Mouse (Mus musculus): Measurements from ENCODE around the gene Ctnnbip1. TPM values are rescaled to one million over a fixed set of nuclear protein-coding genes. Genes with fewer than 3 reads are reported as not detected.

The Ctnnbip1 gene
- polyA plus RNA-seq, 1 experiment = 57.8 TPM

DNA sequence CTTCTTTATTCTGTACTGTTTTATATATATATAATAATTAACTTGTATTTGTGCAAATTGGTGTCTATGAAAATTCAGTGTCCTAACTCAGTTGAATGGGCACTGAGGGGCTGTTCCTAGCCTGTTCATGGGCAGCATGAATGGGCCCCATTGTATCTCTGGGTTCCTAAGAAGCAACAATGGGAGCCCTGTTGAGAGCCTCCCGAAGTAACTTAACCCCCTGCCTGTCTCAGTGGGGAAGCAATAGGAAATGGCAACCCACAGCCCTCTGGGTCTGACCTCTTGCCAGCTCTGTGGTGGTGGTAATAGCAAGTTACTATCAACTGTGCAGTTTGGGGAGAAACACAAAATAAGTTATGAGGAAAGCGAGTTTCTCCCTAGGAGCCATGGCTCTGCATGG is 21.4 kb upstream of the Ctnnbip1 start:
- Histone ChIP-seq H3K79me2 (ENCODE audit: control insufficient read depth, insufficient read depth) (no peaks in the 10 kb centered on the region), H3K4me3 (ENCODE audit: insufficient read depth, poor library complexity, severe bottlenecking) (no peak overlapping the region), H3K36me3 (ENCODE audit: control insufficient read depth, insufficient read depth) (peaks cover 60% of the 10 kb centered on the region), H3ac (ENCODE audit: control insufficient read depth, insufficient read length, low read depth) (no peak overlapping the region), H3K27me3 (ENCODE audit: control insufficient read depth, insufficient read depth, insufficient read length) (no peaks in the 10 kb centered on the region), H3K79me3 (ENCODE audit: low read depth) (no peaks in the 10 kb centered on the region)
- TF ChIP-seq MYOD1 (IDR thresholded peaks at IDR 0.05; ENCODE audit: control insufficient read depth, insufficient read length, low read depth) = no peak

DNA sequence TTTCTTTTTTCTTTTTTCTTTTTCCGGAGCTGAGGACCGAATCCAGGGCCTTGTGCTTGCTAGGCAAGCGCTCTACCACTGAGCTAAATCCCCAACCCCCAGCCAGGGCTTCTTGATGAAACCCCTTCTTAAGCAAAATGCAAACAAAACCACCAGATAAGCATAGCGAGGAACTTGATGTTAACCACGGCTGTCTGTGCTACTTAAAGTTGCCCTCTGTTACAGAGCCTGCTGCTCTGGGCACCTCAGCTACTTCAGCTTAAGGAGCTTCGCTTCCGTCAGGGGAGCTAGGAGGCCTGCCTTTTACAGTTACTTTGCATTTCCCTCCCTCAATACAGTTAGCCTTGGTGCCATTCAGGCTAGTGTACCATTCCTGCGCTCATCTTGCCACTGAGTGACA is 19.1 kb upstream of the Ctnnbip1 start:
- no peaks in the 10 kb centered on the region for H3K79me2 ChIP-seq (ENCODE audit: control insufficient read depth, insufficient read depth)
- TF ChIP-seq CTCF (IDR thresholded peaks at IDR 0.05; ENCODE audit: control insufficient read depth, insufficient read depth, insufficient read length) (no peak), MYOD1 (IDR thresholded peaks at IDR 0.05; ENCODE audit: control insufficient read depth, insufficient read length, low read depth) (no peak), USF1 (IDR thresholded peaks at IDR 0.05; ENCODE audit: low read depth) (no peak)
- H3K36me3 ChIP-seq (ENCODE audit: control insufficient read depth, insufficient read depth) = peaks cover 50% of the 10 kb centered on the region
- H3K27me3 ChIP-seq (ENCODE audit: control insufficient read depth, insufficient read depth, insufficient read length) = no peaks in the 10 kb centered on the region
- H3ac ChIP-seq (ENCODE audit: control insufficient read depth, insufficient read length, low read depth) = no peak overlapping the region
- no peak overlapping the region for H3K4me3 ChIP-seq (ENCODE audit: insufficient read depth, poor library complexity, severe bottlenecking)
- no peaks in the 10 kb centered on the region for H3K79me3 ChIP-seq (ENCODE audit: low read depth)

DNA sequence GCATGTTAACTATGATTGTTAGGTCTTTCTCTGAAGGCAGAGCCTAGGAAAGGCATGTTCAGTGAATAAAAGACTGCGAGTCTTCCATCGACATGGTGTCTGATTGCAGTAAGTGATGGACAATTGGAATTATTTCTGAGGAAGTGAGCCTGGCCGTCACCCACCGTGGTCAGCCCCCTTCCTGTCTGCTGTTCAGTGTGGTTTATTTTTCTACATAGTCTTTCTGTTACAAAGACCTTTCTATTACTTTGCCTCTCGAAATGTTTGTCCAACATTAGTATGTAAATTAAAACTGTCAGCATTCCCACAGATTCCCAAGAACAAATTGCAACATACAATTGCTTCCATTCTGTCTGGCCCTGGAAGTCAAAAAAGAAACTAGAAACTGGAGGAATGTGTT is 18.2 kb upstream of the Ctnnbip1 start:
- Histone ChIP-seq H3K27me3 (ENCODE audit: control insufficient read depth, insufficient read depth, insufficient read length) (no peaks in the 10 kb centered on the region), H3K79me2 (ENCODE audit: control insufficient read depth, insufficient read depth) (no peaks in the 10 kb centered on the region), H3K79me3 (ENCODE audit: low read depth) (no peaks in the 10 kb centered on the region), H3K36me3 (ENCODE audit: control insufficient read depth, insufficient read depth) (peaks cover 42% of the 10 kb centered on the region), H3ac (ENCODE audit: control insufficient read depth, insufficient read length, low read depth) (no peak overlapping the region), H3K4me3 (ENCODE audit: insufficient read depth, poor library complexity, severe bottlenecking) (no peak overlapping the region)
- no peak for TF ChIP-seq USF1 (IDR thresholded peaks at IDR 0.05; ENCODE audit: low read depth)
- TF ChIP-seq MYOD1 (IDR thresholded peaks at IDR 0.05; ENCODE audit: control insufficient read depth, insufficient read length, low read depth) = no peak
- TF ChIP-seq MAX (IDR thresholded peaks at IDR 0.05) = no peak
- TF ChIP-seq FOSL1 (IDR thresholded peaks at IDR 0.05; ENCODE audit: insufficient read depth, low read length, poor library complexity, severe bottlenecking) = no peak
- TF ChIP-seq CEBPB (IDR thresholded peaks at IDR 0.05; ENCODE audit: low read depth) = no peak
- no peak for TF ChIP-seq CTCF (IDR thresholded peaks at IDR 0.05; ENCODE audit: control insufficient read depth, insufficient read depth, insufficient read length)
- no peak for TF ChIP-seq MYOG (IDR thresholded peaks at IDR 0.05; ENCODE audit: control insufficient read depth, extremely low read depth, insufficient read length)

DNA sequence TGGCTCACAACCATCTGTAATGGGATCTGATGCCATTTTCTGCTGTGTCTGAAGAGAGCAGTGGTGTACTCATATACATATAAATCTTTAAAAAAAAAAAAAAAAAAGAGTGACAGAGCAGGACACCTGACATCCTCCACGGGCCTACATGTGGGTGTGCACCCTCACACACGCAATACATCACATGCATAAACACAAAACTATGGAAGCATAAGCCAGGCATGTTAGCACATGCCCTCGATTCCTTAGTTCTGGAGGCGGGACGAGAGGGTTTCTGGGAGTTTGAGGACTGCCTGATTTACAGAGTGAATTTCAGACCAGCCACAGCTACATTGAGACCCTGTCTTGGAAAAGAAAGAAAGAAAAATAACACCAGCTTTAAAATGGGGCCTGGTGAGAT is 13.7 kb upstream of the Ctnnbip1 start:
- H3K36me3 ChIP-seq (ENCODE audit: control insufficient read depth, insufficient read depth) = peaks cover 12% of the 10 kb centered on the region
- H3K27me3 ChIP-seq (ENCODE audit: control insufficient read depth, insufficient read depth, insufficient read length) = no peaks in the 10 kb centered on the region
- H3K79me2 ChIP-seq (ENCODE audit: control insufficient read depth, insufficient read depth) = no peaks in the 10 kb centered on the region
- TF ChIP-seq CEBPB (IDR thresholded peaks at IDR 0.05; ENCODE audit: low read depth) (no peak), MAX (IDR thresholded peaks at IDR 0.05) (no peak), FOSL1 (IDR thresholded peaks at IDR 0.05; ENCODE audit: insufficient read depth, low read length, poor library complexity, severe bottlenecking) (no peak), CTCF (IDR thresholded peaks at IDR 0.05; ENCODE audit: control insufficient read depth, insufficient read depth, insufficient read length) (no peak), MYOD1 (IDR thresholded peaks at IDR 0.05; ENCODE audit: control insufficient read depth, insufficient read length, low read depth) (no peak), USF1 (IDR thresholded peaks at IDR 0.05; ENCODE audit: low read depth) (no peak), MYOG (IDR thresholded peaks at IDR 0.05; ENCODE audit: control insufficient read depth, extremely low read depth, insufficient read length) (no peak)
- no peak overlapping the region for H3ac ChIP-seq (ENCODE audit: control insufficient read depth, insufficient read length, low read depth)
- H3K4me3 ChIP-seq (ENCODE audit: insufficient read depth, poor library complexity, severe bottlenecking) = no peak overlapping the region
- no peaks in the 10 kb centered on the region for H3K79me3 ChIP-seq (ENCODE audit: low read depth)

DNA sequence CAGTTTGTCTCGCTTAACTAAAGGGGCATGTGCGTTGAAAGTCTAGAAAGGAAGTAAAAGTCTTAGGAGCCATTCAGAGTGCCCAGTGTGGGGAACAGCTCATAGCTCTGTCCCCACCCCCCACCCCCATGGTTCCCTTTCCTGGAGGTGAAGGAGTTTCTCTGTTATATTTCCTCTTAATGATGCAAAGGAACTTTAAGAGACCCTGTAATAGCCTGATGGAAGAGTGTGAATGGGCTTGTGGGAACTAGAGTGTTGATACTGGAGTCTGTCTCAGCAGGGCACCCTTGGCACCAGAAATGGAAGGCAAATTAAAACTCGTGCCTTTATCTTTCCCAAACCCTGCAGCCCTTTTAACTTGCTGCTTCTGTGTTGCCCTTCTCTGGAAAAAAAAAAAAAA is 13.2 kb upstream of the Ctnnbip1 start:
- no peak for TF ChIP-seq MAX (IDR thresholded peaks at IDR 0.05)
- TF ChIP-seq USF1 (IDR thresholded peaks at IDR 0.05; ENCODE audit: low read depth) = no peak
- TF ChIP-seq CEBPB (IDR thresholded peaks at IDR 0.05; ENCODE audit: low read depth) = no peak
- no peak for TF ChIP-seq MYOD1 (IDR thresholded peaks at IDR 0.05; ENCODE audit: control insufficient read depth, insufficient read length, low read depth)
- TF ChIP-seq MYOG (IDR thresholded peaks at IDR 0.05; ENCODE audit: control insufficient read depth, extremely low read depth, insufficient read length) = no peak
- no peak for TF ChIP-seq FOSL1 (IDR thresholded peaks at IDR 0.05; ENCODE audit: insufficient read depth, low read length, poor library complexity, severe bottlenecking)
- peaks cover 8% of the 10 kb centered on the region for H3K36me3 ChIP-seq (ENCODE audit: control insufficient read depth, insufficient read depth)
- no peaks in the 10 kb centered on the region for H3K27me3 ChIP-seq (ENCODE audit: control insufficient read depth, insufficient read depth, insufficient read length)
- H3K4me3 ChIP-seq (ENCODE audit: insufficient read depth, poor library complexity, severe bottlenecking) = no peak overlapping the region
- H3ac ChIP-seq (ENCODE audit: control insufficient read depth, insufficient read length, low read depth) = no peak overlapping the region
- no peaks in the 10 kb centered on the region for H3K79me3 ChIP-seq (ENCODE audit: low read depth)
- H3K79me2 ChIP-seq (ENCODE audit: control insufficient read depth, insufficient read depth) = no peaks in the 10 kb centered on the region

DNA sequence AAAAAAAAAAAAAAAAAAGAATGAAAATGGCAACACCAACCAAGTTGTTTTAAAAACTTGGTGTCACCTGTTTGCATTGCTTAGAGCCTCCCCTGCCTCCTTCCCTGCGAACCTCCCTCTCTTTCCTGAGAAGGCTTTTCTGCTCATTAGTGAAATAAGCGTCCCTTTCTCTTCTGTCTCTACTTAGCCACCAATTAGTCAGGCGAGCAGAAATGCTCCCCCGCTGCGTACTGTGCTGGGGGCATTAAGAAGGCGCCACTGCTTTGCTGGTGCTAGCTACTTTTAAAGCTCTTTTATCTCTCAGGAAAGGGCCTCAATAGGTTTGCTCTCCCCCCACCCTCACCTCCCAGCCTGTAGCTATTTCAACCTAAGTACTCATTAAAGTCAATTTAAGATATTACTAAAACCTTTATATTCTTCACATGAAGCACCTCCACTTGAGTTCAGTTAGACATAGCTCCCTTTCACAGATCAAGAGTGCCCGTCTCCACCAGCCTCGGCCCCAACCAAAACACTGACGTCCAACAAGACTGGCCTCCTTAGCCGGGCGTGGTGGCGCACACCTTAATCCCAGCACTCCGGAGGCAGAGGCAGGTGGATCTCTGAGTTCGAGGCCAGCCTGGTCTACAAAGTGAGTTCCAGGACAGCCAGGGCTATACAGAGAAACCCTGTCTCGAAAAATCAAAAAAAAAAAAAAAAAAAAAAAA is 12.6 kb upstream of the Ctnnbip1 start:
- H3ac ChIP-seq (ENCODE audit: control insufficient read depth, insufficient read length, low read depth) = no peak overlapping the region
- TF ChIP-seq MAX (IDR thresholded peaks at IDR 0.05) (no peak), USF1 (IDR thresholded peaks at IDR 0.05; ENCODE audit: low read depth) (no peak), FOSL1 (IDR thresholded peaks at IDR 0.05; ENCODE audit: insufficient read depth, low read length, poor library complexity, severe bottlenecking) (no peak), CEBPB (IDR thresholded peaks at IDR 0.05; ENCODE audit: low read depth) (no peak), CTCF (IDR thresholded peaks at IDR 0.05; ENCODE audit: control insufficient read depth, insufficient read depth, insufficient read length) (no peak), MYOD1 (IDR thresholded peaks at IDR 0.05; ENCODE audit: control insufficient read depth, insufficient read length, low read depth) (no peak), MYOG (IDR thresholded peaks at IDR 0.05; ENCODE audit: control insufficient read depth, extremely low read depth, insufficient read length) (no peak)
- H3K27me3 ChIP-seq (ENCODE audit: control insufficient read depth, insufficient read depth, insufficient read length) = no peaks in the 10 kb centered on the region
- no peaks in the 10 kb centered on the region for H3K79me3 ChIP-seq (ENCODE audit: low read depth)
- H3K79me2 ChIP-seq (ENCODE audit: control insufficient read depth, insufficient read depth) = no peaks in the 10 kb centered on the region
- no peak overlapping the region for H3K4me3 ChIP-seq (ENCODE audit: insufficient read depth, poor library complexity, severe bottlenecking)
- H3K36me3 ChIP-seq (ENCODE audit: control insufficient read depth, insufficient read depth) = peaks cover 2% of the 10 kb centered on the region

Measured in C2C12 (cell line).